Mouse (Mus musculus): ENCODE measurements around the gene Trcg1. TPM values are rescaled to one million over a fixed set of nuclear protein-coding genes. Genes with fewer than 3 reads are reported as not detected.

Gene Trcg1
- polyA plus RNA-seq, 1 experiment, result not detected

GRCm38 (mm10) chr9:57217220-57217619 lies 19.1 kb upstream of the Trcg1 start:
- H3K36me3 ChIP-seq (ENCODE audit: control insufficient read depth, insufficient read depth), result no peaks in the 10 kb centered on the region
- TF ChIP-seq TCF12 (IDR thresholded peaks at IDR 0.05; ENCODE audit: insufficient read depth, poor library complexity, severe bottlenecking) (no peak), CEBPB (IDR thresholded peaks at IDR 0.05; ENCODE audit: insufficient read depth, poor library complexity, severe bottlenecking) (no peak), REST (IDR thresholded peaks at IDR 0.05; ENCODE audit: insufficient read depth, insufficient read length) (no peak), USF1 (IDR thresholded peaks at IDR 0.05; ENCODE audit: low read depth) (no peak), MYOG (IDR thresholded peaks at IDR 0.05; ENCODE audit: control insufficient read depth in 1 of 3, insufficient read depth in 1 of 3, insufficient read length in 2 of 3, low read depth in 2 of 3) (peak in 2 of 3 experiments; percentile 78 to 90), POLR2AphosphoS2 (IDR thresholded peaks at IDR 0.05; ENCODE audit: insufficient read length, low read depth) (no peak), MAX (IDR thresholded peaks at IDR 0.05; ENCODE audit: low read depth) (no peak), E2F4 (IDR thresholded peaks at IDR 0.05; ENCODE audit: insufficient read depth) (no peak), POLR2A (IDR thresholded peaks at IDR 0.05; ENCODE audit: insufficient read length, low read depth) (no peak), SRF (IDR thresholded peaks at IDR 0.05; ENCODE audit: control insufficient read depth, insufficient read length, low read depth) (no peak), TCF3 (IDR thresholded peaks at IDR 0.05; ENCODE audit: insufficient read length, low read depth) (peak; percentile 33), MYOD1 (IDR thresholded peaks at IDR 0.05; ENCODE audit: control insufficient read depth in 1 of 3, insufficient read length in 2 of 3, low read depth in 2 of 3) (peak in 2 of 3 experiments; percentile 44 to 85)
- H3ac ChIP-seq (ENCODE audit: control insufficient read depth, insufficient read length), result no peak overlapping the region
- H3K4me2 ChIP-seq (ENCODE audit: low read depth), result no peak overlapping the region
- no peaks in the 10 kb centered on the region for H3K79me2 ChIP-seq (ENCODE audit: control insufficient read depth, insufficient read depth)
- H3K4me3 ChIP-seq, result no peak overlapping the region
- H3K27me3 ChIP-seq (ENCODE audit: control insufficient read depth, insufficient read depth, insufficient read length), result no peaks in the 10 kb centered on the region

GRCm38 (mm10) chr9:57218776-57219175 lies 17.6 kb upstream of the Trcg1 start:
- H3K4me2 ChIP-seq (ENCODE audit: low read depth), result no peak overlapping the region
- no peaks in the 10 kb centered on the region for H3K27me3 ChIP-seq (ENCODE audit: control insufficient read depth, insufficient read depth, insufficient read length)
- H3K79me2 ChIP-seq (ENCODE audit: control insufficient read depth, insufficient read depth), result no peaks in the 10 kb centered on the region
- no peak for TF ChIP-seq MAX (IDR thresholded peaks at IDR 0.05; ENCODE audit: low read depth)
- no peak overlapping the region for H3K4me3 ChIP-seq
- no peaks in the 10 kb centered on the region for H3K36me3 ChIP-seq (ENCODE audit: control insufficient read depth, insufficient read depth)
- H3ac ChIP-seq (ENCODE audit: control insufficient read depth, insufficient read length), result no peak overlapping the region

GRCm38 (mm10) chr9:57219511-57219910 lies 16.8 kb upstream of the Trcg1 start:
- H3K27me3 ChIP-seq (ENCODE audit: control insufficient read depth, insufficient read depth, insufficient read length), result no peaks in the 10 kb centered on the region
- H3ac ChIP-seq (ENCODE audit: control insufficient read depth, insufficient read length), result no peak overlapping the region
- no peak overlapping the region for H3K4me2 ChIP-seq (ENCODE audit: low read depth)
- no peaks in the 10 kb centered on the region for H3K79me2 ChIP-seq (ENCODE audit: control insufficient read depth, insufficient read depth)
- TF ChIP-seq TCF3 (IDR thresholded peaks at IDR 0.05; ENCODE audit: insufficient read length, low read depth) (no peak), MYOG (IDR thresholded peaks at IDR 0.05; ENCODE audit: control insufficient read depth in 1 of 3, insufficient read depth in 1 of 3, insufficient read length in 2 of 3, low read depth in 2 of 3) (no peak), MYOD1 (IDR thresholded peaks at IDR 0.05; ENCODE audit: control insufficient read depth in 1 of 3, insufficient read length in 2 of 3, low read depth in 2 of 3) (no peak), POLR2A (IDR thresholded peaks at IDR 0.05; ENCODE audit: insufficient read length, low read depth) (no peak), POLR2AphosphoS2 (IDR thresholded peaks at IDR 0.05; ENCODE audit: insufficient read length, low read depth) (no peak), TCF12 (IDR thresholded peaks at IDR 0.05; ENCODE audit: insufficient read depth, poor library complexity, severe bottlenecking) (no peak), E2F4 (IDR thresholded peaks at IDR 0.05; ENCODE audit: insufficient read depth) (no peak), CEBPB (IDR thresholded peaks at IDR 0.05; ENCODE audit: insufficient read depth, poor library complexity, severe bottlenecking) (no peak), REST (IDR thresholded peaks at IDR 0.05; ENCODE audit: insufficient read depth, insufficient read length) (no peak), USF1 (IDR thresholded peaks at IDR 0.05; ENCODE audit: low read depth) (no peak), SRF (IDR thresholded peaks at IDR 0.05; ENCODE audit: control insufficient read depth, insufficient read length, low read depth) (no peak), MAX (IDR thresholded peaks at IDR 0.05; ENCODE audit: low read depth) (no peak)
- H3K4me3 ChIP-seq, result no peak overlapping the region
- H3K36me3 ChIP-seq (ENCODE audit: control insufficient read depth, insufficient read depth), result no peaks in the 10 kb centered on the region

GRCm38 (mm10) chr9:57220356-57220755 lies 16.0 kb upstream of the Trcg1 start:
- H3K27me3 ChIP-seq (ENCODE audit: control insufficient read depth, insufficient read depth, insufficient read length), result no peaks in the 10 kb centered on the region
- no peaks in the 10 kb centered on the region for H3K36me3 ChIP-seq (ENCODE audit: control insufficient read depth, insufficient read depth)
- TF ChIP-seq REST (IDR thresholded peaks at IDR 0.05; ENCODE audit: insufficient read depth, insufficient read length), result no peak
- no peak for TF ChIP-seq SRF (IDR thresholded peaks at IDR 0.05; ENCODE audit: control insufficient read depth, insufficient read length, low read depth)
- no peak for TF ChIP-seq MAX (IDR thresholded peaks at IDR 0.05; ENCODE audit: low read depth)
- no peak for TF ChIP-seq CEBPB (IDR thresholded peaks at IDR 0.05; ENCODE audit: insufficient read depth, poor library complexity, severe bottlenecking)
- TF ChIP-seq MYOG (IDR thresholded peaks at IDR 0.05; ENCODE audit: control insufficient read depth in 1 of 3, insufficient read depth in 1 of 3, insufficient read length in 2 of 3, low read depth in 2 of 3), result no peak
- TF ChIP-seq POLR2AphosphoS2 (IDR thresholded peaks at IDR 0.05; ENCODE audit: insufficient read length, low read depth), result no peak
- no peak for TF ChIP-seq POLR2A (IDR thresholded peaks at IDR 0.05; ENCODE audit: insufficient read length, low read depth)
- no peak for TF ChIP-seq E2F4 (IDR thresholded peaks at IDR 0.05; ENCODE audit: insufficient read depth)
- TF ChIP-seq MYOD1 (IDR thresholded peaks at IDR 0.05; ENCODE audit: control insufficient read depth in 1 of 3, insufficient read length in 2 of 3, low read depth in 2 of 3), result no peak
- TF ChIP-seq TCF12 (IDR thresholded peaks at IDR 0.05; ENCODE audit: insufficient read depth, poor library complexity, severe bottlenecking), result no peak
- no peak for TF ChIP-seq TCF3 (IDR thresholded peaks at IDR 0.05; ENCODE audit: insufficient read length, low read depth)
- TF ChIP-seq USF1 (IDR thresholded peaks at IDR 0.05; ENCODE audit: low read depth), result no peak
- no peak overlapping the region for H3K4me3 ChIP-seq
- no peak overlapping the region for H3K4me2 ChIP-seq (ENCODE audit: low read depth)
- H3K79me2 ChIP-seq (ENCODE audit: control insufficient read depth, insufficient read depth), result no peaks in the 10 kb centered on the region
- no peak overlapping the region for H3ac ChIP-seq (ENCODE audit: control insufficient read depth, insufficient read length)

- TF ChIP-seq CEBPB (IDR thresholded peaks at IDR 0.05; ENCODE audit: insufficient read depth, poor library complexity, severe bottlenecking) (no peak), MAX (IDR thresholded peaks at IDR 0.05; ENCODE audit: low read depth) (no peak), MYOG (IDR thresholded peaks at IDR 0.05; ENCODE audit: control insufficient read depth in 1 of 3, insufficient read depth in 1 of 3, insufficient read length in 2 of 3, low read depth in 2 of 3) (no peak), TCF12 (IDR thresholded peaks at IDR 0.05; ENCODE audit: insufficient read depth, poor library complexity, severe bottlenecking) (no peak)
- H3ac ChIP-seq (ENCODE audit: control insufficient read depth, insufficient read length), result no peak overlapping the region
- H3K27me3 ChIP-seq (ENCODE audit: control insufficient read depth, insufficient read depth, insufficient read length), result no peaks in the 10 kb centered on the region
- no peak overlapping the region for H3K4me3 ChIP-seq
- H3K36me3 ChIP-seq (ENCODE audit: control insufficient read depth, insufficient read depth), result no peaks in the 10 kb centered on the region
- no peaks in the 10 kb centered on the region for H3K79me2 ChIP-seq (ENCODE audit: control insufficient read depth, insufficient read depth)
- no peak overlapping the region for H3K4me2 ChIP-seq (ENCODE audit: low read depth)
Measured at GRCm38 (mm10) chr9:57223341-57223740, 13.0 kb upstream of the Trcg1 start.

Data from myocyte (in vitro differentiated cells).